Mouse (Mus musculus): ENCODE data around the gene Kiz. TPM values are rescaled to one million over a fixed set of nuclear protein-coding genes. Genes with fewer than 3 reads are reported as not detected.

Gene Kiz
- polyA plus RNA-seq, 2 experiments, result 19.8 to 27.8 TPM

- Histone ChIP-seq H3K9ac (ENCODE audit: low read depth, low read length, severe bottlenecking) (no peak overlapping the region), H3K9me3 (ENCODE audit: control insufficient read depth, low read length) (no peaks in the 10 kb centered on the region), H3K27ac (replicated peaks; ENCODE audit: low read depth, low read length) (no peak overlapping the region), H3K4me1 (ENCODE audit: control insufficient read depth, insufficient read depth, low read length) (peaks cover 10% of the 10 kb centered on the region; the same call in 1 of the 2 replicates), H3K36me3 (ENCODE audit: control insufficient read depth, insufficient read depth, low read length) (no peaks in the 10 kb centered on the region), H3K4me3 (replicated peaks; ENCODE audit: low read length) (peak overlapping the region; percentile 13; the same call in 1 of the 2 replicates), H3K27me3 (ENCODE audit: control insufficient read depth, insufficient read depth, low read length) (peaks cover 82% of the 10 kb centered on the region), H3K4me2 (replicated peaks; ENCODE audit: low read depth, low read length, severe bottlenecking) (0 out of 2 replicates have a peak overlapping the region, but pooled peaks have one; percentile 15)
- ATAC-seq (ENCODE audit: low FRiP score, low read depth), result no peak
- no peak for TF ChIP-seq POLR2A (IDR thresholded peaks at IDR 0.05; ENCODE audit: borderline replicate concordance, extremely low read depth, insufficient read depth, insufficient read length)
- WGBS, result 2% methylated on average over 30 of the region's 30 CpGs
- DNase-seq (ENCODE audit: low spot score), result no peak
These were observed 16.9 kb upstream of the Kiz start for GRCm38 (mm10) chr2:146838596-146839302.

- Histone ChIP-seq H3K4me1 (ENCODE audit: control insufficient read depth, insufficient read depth, low read length) (peaks cover 10% of the 10 kb centered on the region; the same call in 1 of the 2 replicates), H3K27me3 (ENCODE audit: control insufficient read depth, insufficient read depth, low read length) (peaks cover 76% of the 10 kb centered on the region), H3K9ac (ENCODE audit: low read depth, low read length, severe bottlenecking) (no peak overlapping the region), H3K36me3 (ENCODE audit: control insufficient read depth, insufficient read depth, low read length) (no peaks in the 10 kb centered on the region), H3K27ac (replicated peaks; ENCODE audit: low read depth, low read length) (no peak overlapping the region), H3K4me3 (replicated peaks; ENCODE audit: low read length) (peak overlapping the region; percentile 13; the same call in 1 of the 2 replicates), H3K4me2 (replicated peaks; ENCODE audit: low read depth, low read length, severe bottlenecking) (peak overlapping the region; percentile 15; the same call in 1 of the 2 replicates), H3K9me3 (ENCODE audit: control insufficient read depth, low read length) (no peaks in the 10 kb centered on the region)
- no peak for TF ChIP-seq POLR2A (IDR thresholded peaks at IDR 0.05; ENCODE audit: borderline replicate concordance, extremely low read depth, insufficient read depth, insufficient read length)
- DNase-seq (ENCODE audit: low spot score) (no peak), ATAC-seq (ENCODE audit: low FRiP score, low read depth) (no peak)
- WGBS, result 3% methylated on average over 34 of the region's 36 CpGs
These were observed 16.2 kb upstream of the Kiz start for GRCm38 (mm10) chr2:146839303-146840030.

DNA sequence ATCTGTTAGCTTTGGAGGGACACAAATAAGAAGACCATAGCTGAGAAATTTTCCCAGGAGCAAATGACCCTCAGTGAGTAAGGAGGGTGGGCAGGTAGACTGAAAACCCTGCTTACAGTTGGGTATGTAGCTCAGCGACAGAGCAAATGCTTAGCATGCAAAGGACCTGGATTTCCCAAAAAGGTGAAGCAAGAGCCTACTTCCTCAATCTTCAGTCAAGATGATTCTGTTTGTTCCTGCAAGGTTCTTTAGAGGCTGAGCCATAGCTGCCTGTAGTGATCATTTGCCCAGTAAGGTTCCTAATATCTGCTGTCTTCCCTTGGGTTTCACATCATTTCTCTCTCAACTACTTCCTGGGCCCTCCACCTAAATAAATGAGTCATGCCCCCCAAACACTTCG, 7.8 kb upstream of the Kiz start:
- Histone ChIP-seq H3K9ac (ENCODE audit: low read depth, low read length, severe bottlenecking) (no peak overlapping the region), H3K4me3 (replicated peaks; ENCODE audit: low read length) (no peak overlapping the region), H3K9me3 (ENCODE audit: control insufficient read depth, low read length) (no peaks in the 10 kb centered on the region), H3K36me3 (ENCODE audit: control insufficient read depth, insufficient read depth, low read length) (no peaks in the 10 kb centered on the region), H3K27ac (replicated peaks; ENCODE audit: low read depth, low read length) (no peak overlapping the region), H3K27me3 (ENCODE audit: control insufficient read depth, insufficient read depth, low read length) (0 out of 2 replicates have a peak, but pooled peaks cover 2% of the 10 kb centered on the region), H3K4me1 (ENCODE audit: control insufficient read depth, insufficient read depth, low read length) (no peaks in the 10 kb centered on the region), H3K4me2 (replicated peaks; ENCODE audit: low read depth, low read length, severe bottlenecking) (no peak overlapping the region)
- 96% methylated on average over 2 of the region's 2 CpGs for WGBS
- TF ChIP-seq POLR2A (IDR thresholded peaks at IDR 0.05; ENCODE audit: borderline replicate concordance, extremely low read depth, insufficient read depth, insufficient read length), result no peak
- DNase-seq (ENCODE audit: low spot score) (no peak), ATAC-seq (ENCODE audit: low FRiP score, low read depth) (no peak)

- no peak for TF ChIP-seq POLR2A (IDR thresholded peaks at IDR 0.05; ENCODE audit: borderline replicate concordance, extremely low read depth, insufficient read depth, insufficient read length)
- Histone ChIP-seq H3K4me1 (ENCODE audit: control insufficient read depth, insufficient read depth, low read length) (no peaks in the 10 kb centered on the region), H3K4me2 (replicated peaks; ENCODE audit: low read depth, low read length, severe bottlenecking) (peak overlapping the region; percentile 69), H3K4me3 (replicated peaks; ENCODE audit: low read length) (peak overlapping the region; percentile 89), H3K27ac (replicated peaks; ENCODE audit: low read depth, low read length) (peak overlapping the region; percentile 63; the same call in 1 of the 2 replicates), H3K27me3 (ENCODE audit: control insufficient read depth, insufficient read depth, low read length) (no peaks in the 10 kb centered on the region), H3K9me3 (ENCODE audit: control insufficient read depth, low read length) (no peaks in the 10 kb centered on the region), H3K9ac (ENCODE audit: low read depth, low read length, severe bottlenecking) (peak overlapping the region; percentile 79), H3K36me3 (ENCODE audit: control insufficient read depth, insufficient read depth, low read length) (no peaks in the 10 kb centered on the region)
- 1% methylated on average over 11 of the region's 11 CpGs for WGBS
- DNase-seq (ENCODE audit: low spot score) (peak; percentile 23), ATAC-seq (ENCODE audit: low FRiP score, low read depth) (peak; percentile 1)
These were observed 456 bp downstream of the Kiz start for GRCm38 (mm10) chr2:146856120-146856519.

- peaks cover 5% of the 10 kb centered on the region; the same call in 1 of the 2 replicates for H3K36me3 ChIP-seq (ENCODE audit: control insufficient read depth, insufficient read depth, low read length)
- H3K4me1 ChIP-seq (ENCODE audit: control insufficient read depth, insufficient read depth, low read length), result no peaks in the 10 kb centered on the region
- 63% methylated on average over 4 of the region's 4 CpGs for WGBS
- H3K9me3 ChIP-seq (ENCODE audit: control insufficient read depth, low read length), result no peaks in the 10 kb centered on the region
- H3K4me2 ChIP-seq (replicated peaks; ENCODE audit: low read depth, low read length, severe bottlenecking), result no peak overlapping the region
- no peak for TF ChIP-seq POLR2A (IDR thresholded peaks at IDR 0.05; ENCODE audit: borderline replicate concordance, extremely low read depth, insufficient read depth, insufficient read length)
- DNase-seq (ENCODE audit: low spot score), result no peak
- no peak overlapping the region for H3K4me3 ChIP-seq (replicated peaks; ENCODE audit: low read length)
- ATAC-seq (ENCODE audit: low FRiP score, low read depth), result no peak
- no peak overlapping the region for H3K9ac ChIP-seq (ENCODE audit: low read depth, low read length, severe bottlenecking)
- H3K27ac ChIP-seq (replicated peaks; ENCODE audit: low read depth, low read length), result no peak overlapping the region
- H3K27me3 ChIP-seq (ENCODE audit: control insufficient read depth, insufficient read depth, low read length), result no peaks in the 10 kb centered on the region
These were observed 1.2 kb downstream of the Kiz start for GRCm38 (mm10) chr2:146856853-146857252.
